Mouse (Mus musculus): ENCODE data around the gene Vti1a. TPM values are rescaled to one million over a fixed set of nuclear protein-coding genes. Genes with fewer than 3 reads are reported as not detected.
A peak's percentile ranks its signal among the peaks of the same experiment; 100 is the strongest.

The Vti1a gene
- polyA plus RNA-seq, 2 experiments = 6.9 to 11.9 TPM

DNA sequence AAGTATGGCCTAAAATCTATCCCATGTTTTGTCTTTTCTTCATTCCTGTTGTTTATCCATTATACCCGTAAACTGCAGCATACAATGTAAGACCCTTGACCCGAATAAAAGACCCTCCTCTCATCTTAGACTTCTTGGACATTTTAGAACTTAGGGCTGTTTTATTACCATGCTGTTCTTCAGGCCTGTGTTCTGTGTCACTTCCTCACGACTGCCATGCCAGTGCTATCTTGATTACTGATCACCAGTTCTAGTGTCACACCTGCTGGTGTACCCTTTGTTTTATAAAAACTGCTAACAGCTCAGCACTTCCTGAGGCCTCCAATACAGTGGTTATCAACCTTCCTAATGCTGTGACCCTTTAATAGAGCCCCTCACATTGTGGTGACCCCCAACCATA lies 20.5 kb upstream of the Vti1a start:
- WGBS (ENCODE audit: insufficient replicate concordance) = 58% methylated on average over 3 of the region's 3 CpGs
- no peaks in the 10 kb centered on the region for H3K27me3 ChIP-seq (ENCODE audit: control insufficient read depth, insufficient read depth, low read length)

DNA sequence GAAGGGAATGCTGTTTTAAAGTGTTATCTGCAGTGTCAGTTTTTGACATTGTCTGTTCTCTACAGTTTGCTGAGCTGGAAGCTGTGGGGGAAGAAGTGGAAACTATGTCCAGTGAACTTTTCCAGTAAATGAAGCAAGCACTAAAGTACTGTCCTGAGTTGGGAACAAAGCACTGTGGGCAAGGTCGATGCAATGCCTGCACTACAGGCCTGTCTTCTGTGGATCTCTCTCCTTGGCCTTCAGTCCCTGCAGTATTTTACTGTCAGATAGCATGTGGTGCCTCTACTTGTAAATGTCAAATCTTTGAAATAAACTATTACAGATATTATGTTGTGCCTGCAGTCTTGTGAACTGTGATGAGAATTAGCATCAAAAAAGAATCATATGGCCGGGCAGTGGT lies 19.8 kb upstream of the Vti1a start:
- no peak for DNase-seq (ENCODE audit: low read depth in 3 of 3, low spot score in 3 of 3)
- H3K4me2 ChIP-seq (ENCODE audit: low read depth) = no peak overlapping the region
- no peak overlapping the region for H3K4me3 ChIP-seq (ENCODE audit: insufficient read depth in 1 of 2, low read depth in 2 of 2, low read length in 2 of 2)
- no peak overlapping the region for H3K9ac ChIP-seq (replicated peaks)
- peaks cover 9 to 18% of the 10 kb centered on the region in 2 experiments for H3K4me1 ChIP-seq (replicated peaks; ENCODE audit: control insufficient read depth in 2 of 2, insufficient read depth in 2 of 2, low read length in 1 of 2)
- H3K27me3 ChIP-seq (ENCODE audit: control insufficient read depth, insufficient read depth, low read length) = no peaks in the 10 kb centered on the region
- H3K27ac ChIP-seq = no peak overlapping the region; the same call in 1 of the 2 replicates
- 82% methylated on average over 2 of the region's 2 CpGs for WGBS (ENCODE audit: insufficient replicate concordance)
- no peaks in the 10 kb centered on the region for H3K9me3 ChIP-seq (ENCODE audit: control insufficient read depth, low read length)
- no peak for ATAC-seq (ENCODE audit: insufficient read depth)
- TF ChIP-seq EP300 (IDR thresholded peaks at IDR 0.05; ENCODE audit: low read depth) = no peak
- no peak for TF ChIP-seq CTCF (IDR thresholded peaks at IDR 0.05; ENCODE audit: low read depth)
- peaks cover 61% of the 10 kb centered on the region for H3K36me3 ChIP-seq (replicated peaks; ENCODE audit: control insufficient read depth, insufficient read depth, low read depth)

More for the DNA sequence above, 20.5 kb upstream of the Vti1a start:
- ATAC-seq (ENCODE audit: insufficient read depth) (no peak), DNase-seq (ENCODE audit: low read depth in 3 of 3, low spot score in 3 of 3) (no peak)
- Histone ChIP-seq H3K9me3 (ENCODE audit: control insufficient read depth, low read length) (no peaks in the 10 kb centered on the region), H3K4me1 (replicated peaks; ENCODE audit: control insufficient read depth in 2 of 2, insufficient read depth in 2 of 2, low read length in 1 of 2) (peaks cover 9 to 22% of the 10 kb centered on the region in 2 experiments), H3K4me2 (ENCODE audit: low read depth) (peak overlapping the region; percentile 11; the same call in 1 of the 2 replicates), H3K27ac (peak overlapping the region; percentile 39; the same call in 1 of the 2 replicates), H3K4me3 (ENCODE audit: insufficient read depth in 1 of 2, low read depth in 2 of 2, low read length in 2 of 2) (no peak overlapping the region), H3K36me3 (replicated peaks; ENCODE audit: control insufficient read depth, insufficient read depth, low read depth) (peaks cover 65% of the 10 kb centered on the region), H3K9ac (replicated peaks) (peak overlapping the region; percentile 9; the same call in 1 of the 2 replicates)
- TF ChIP-seq EP300 (IDR thresholded peaks at IDR 0.05; ENCODE audit: low read depth) (no peak), CTCF (IDR thresholded peaks at IDR 0.05; ENCODE audit: low read depth) (no peak)

DNA sequence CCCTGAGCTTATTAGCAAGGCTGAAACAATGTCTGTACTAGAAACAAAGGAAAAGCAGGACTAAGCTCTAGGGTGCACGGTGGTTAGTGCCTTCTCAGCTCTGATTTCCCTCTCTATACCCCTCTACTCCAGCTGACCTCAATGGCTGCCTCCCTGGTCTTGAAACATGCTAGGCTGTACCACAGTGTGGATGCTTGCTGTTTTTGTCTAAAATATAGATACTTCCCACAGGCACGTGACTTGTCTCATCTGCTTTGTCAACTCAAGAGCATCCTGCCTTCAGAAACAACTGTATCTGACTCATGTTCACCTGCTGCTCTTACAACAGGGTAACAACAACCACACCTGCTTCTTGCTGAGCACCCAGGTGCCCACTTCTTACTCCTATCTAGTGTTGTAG lies 18.6 kb upstream of the Vti1a start:
- Histone ChIP-seq H3K9ac (replicated peaks) (no peak overlapping the region), H3K4me1 (replicated peaks; ENCODE audit: control insufficient read depth in 2 of 2, insufficient read depth in 2 of 2, low read length in 1 of 2) (peaks cover 9 to 18% of the 10 kb centered on the region in 2 experiments), H3K4me3 (ENCODE audit: insufficient read depth in 1 of 2, low read depth in 2 of 2, low read length in 2 of 2) (no peak overlapping the region), H3K4me2 (ENCODE audit: low read depth) (no peak overlapping the region), H3K27ac (no peak overlapping the region), H3K27me3 (ENCODE audit: control insufficient read depth, insufficient read depth, low read length) (no peaks in the 10 kb centered on the region), H3K36me3 (replicated peaks; ENCODE audit: control insufficient read depth, insufficient read depth, low read depth) (peaks cover 62% of the 10 kb centered on the region), H3K9me3 (ENCODE audit: control insufficient read depth, low read length) (no peaks in the 10 kb centered on the region)
- TF ChIP-seq CTCF (IDR thresholded peaks at IDR 0.05; ENCODE audit: low read depth) (no peak), EP300 (IDR thresholded peaks at IDR 0.05; ENCODE audit: low read depth) (no peak)
- DNase-seq (ENCODE audit: low read depth in 3 of 3, low spot score in 3 of 3) = no peak
- no peak for ATAC-seq (ENCODE audit: insufficient read depth)
- 72% methylated on average over 2 of the region's 2 CpGs for WGBS (ENCODE audit: insufficient replicate concordance)

DNA sequence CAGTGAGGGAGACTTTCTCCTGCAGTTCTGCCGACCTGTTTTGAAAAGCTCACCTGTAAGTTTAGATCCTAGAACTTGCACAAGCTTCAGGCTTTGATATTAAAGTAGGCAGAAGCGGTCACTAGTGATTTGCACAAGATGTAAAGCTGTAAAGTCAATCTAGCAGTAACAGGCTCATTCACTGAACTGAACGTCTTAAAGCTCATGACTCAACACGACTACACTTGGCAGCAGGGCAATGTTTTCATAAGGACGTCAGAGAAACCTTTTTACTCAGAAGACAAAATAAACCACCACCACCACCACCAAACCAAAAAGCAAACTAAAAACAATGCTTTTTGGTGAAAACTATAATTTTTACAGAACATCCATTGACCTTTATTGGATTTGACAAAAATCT lies 18.1 kb upstream of the Vti1a start:
- H3K27me3 ChIP-seq (ENCODE audit: control insufficient read depth, insufficient read depth, low read length) = no peaks in the 10 kb centered on the region
- peaks cover 9 to 18% of the 10 kb centered on the region in 2 experiments for H3K4me1 ChIP-seq (replicated peaks; ENCODE audit: control insufficient read depth in 2 of 2, insufficient read depth in 2 of 2, low read length in 1 of 2)
- no peak for ATAC-seq (ENCODE audit: insufficient read depth)
- no peak for DNase-seq (ENCODE audit: low read depth in 3 of 3, low spot score in 3 of 3)
- WGBS (ENCODE audit: insufficient replicate concordance) = 77% methylated on average over 5 of the region's 5 CpGs
- H3K9ac ChIP-seq (replicated peaks) = no peak overlapping the region
- H3K4me2 ChIP-seq (ENCODE audit: low read depth) = no peak overlapping the region
- TF ChIP-seq CTCF (IDR thresholded peaks at IDR 0.05; ENCODE audit: low read depth) (no peak), EP300 (IDR thresholded peaks at IDR 0.05; ENCODE audit: low read depth) (no peak)
- H3K27ac ChIP-seq = no peak overlapping the region
- H3K4me3 ChIP-seq (ENCODE audit: insufficient read depth in 1 of 2, low read depth in 2 of 2, low read length in 2 of 2) = no peak overlapping the region
- no peaks in the 10 kb centered on the region for H3K9me3 ChIP-seq (ENCODE audit: control insufficient read depth, low read length)
- H3K36me3 ChIP-seq (replicated peaks; ENCODE audit: control insufficient read depth, insufficient read depth, low read depth) = peaks cover 67% of the 10 kb centered on the region

DNA sequence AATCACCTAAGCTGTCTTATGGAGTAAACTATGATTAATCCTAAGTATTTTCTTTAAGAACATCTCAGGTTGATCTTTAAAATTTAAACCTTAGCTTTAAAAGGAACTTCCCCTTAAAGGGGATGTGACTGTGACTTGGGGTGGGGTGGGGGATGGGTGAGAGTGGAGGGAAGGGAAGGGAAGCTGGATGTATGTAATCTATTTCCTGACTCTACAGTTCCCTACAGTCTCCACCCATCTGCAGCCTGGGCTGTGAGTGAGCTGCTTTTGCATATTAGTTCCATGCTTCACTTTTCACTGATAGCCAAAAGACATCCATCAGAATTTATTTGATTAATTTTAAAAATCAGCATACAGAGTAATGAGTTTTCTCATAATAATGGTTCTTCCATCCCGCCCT lies 16.7 kb upstream of the Vti1a start:
- ATAC-seq (ENCODE audit: insufficient read depth) (no peak), DNase-seq (ENCODE audit: low read depth in 3 of 3, low spot score in 3 of 3) (no peak)
- TF ChIP-seq EP300 (IDR thresholded peaks at IDR 0.05; ENCODE audit: low read depth) = no peak
- Histone ChIP-seq H3K27ac (no peak overlapping the region), H3K9me3 (ENCODE audit: control insufficient read depth, low read length) (no peaks in the 10 kb centered on the region), H3K4me1 (replicated peaks; ENCODE audit: control insufficient read depth in 2 of 2, insufficient read depth in 2 of 2, low read length in 1 of 2) (peaks cover 9 to 17% of the 10 kb centered on the region in 2 experiments), H3K9ac (replicated peaks) (no peak overlapping the region), H3K36me3 (replicated peaks; ENCODE audit: control insufficient read depth, insufficient read depth, low read depth) (peaks cover 65% of the 10 kb centered on the region), H3K27me3 (ENCODE audit: control insufficient read depth, insufficient read depth, low read length) (no peaks in the 10 kb centered on the region), H3K4me2 (ENCODE audit: low read depth) (no peak overlapping the region), H3K4me3 (ENCODE audit: insufficient read depth in 1 of 2, low read depth in 2 of 2, low read length in 2 of 2) (no peak overlapping the region)
- WGBS (ENCODE audit: insufficient replicate concordance) = 81% methylated on average over 1 of the region's 1 CpGs
